Mouse (Mus musculus) hindbrain, embryonic 14.5 days (tissue): ENCODE measurements around the gene Mctp2. TPM values are rescaled to one million over a fixed set of nuclear protein-coding genes. Genes with fewer than 3 reads are reported as not detected.

ENCODE experiments used
- ATAC-seq: fragments of 200-750 bp; cut with Nextera tagmentation; 2 replicates; pipeline ENCODE4 v1.8.0; 2017; ENCODE audit warnings: moderate number of reproducible peaks, mild to moderate bottlenecking, moderate TSS enrichment, moderate library complexity; ENCODE audit not compliant: low FRiP score
- DNase-seq: peaks from one replicate; pipeline ENCODE4 v3.0.0-alpha.2; 2015; ENCODE audit warnings: low spot score
- H3K27ac ChIP-seq: fragments of 300-500 bp; sonication (generic); 2 replicates; pipeline ENCODE4 v1.5.1; 2014; ENCODE audit warnings: mild to moderate bottlenecking, moderate library complexity
- H3K27me3 ChIP-seq: fragments of 300-500 bp; sonication (generic); 2 replicates; pipeline ENCODE4 v1.6.1; 2014; ENCODE audit warnings: mild to moderate bottlenecking, low read length, mixed read lengths; ENCODE audit not compliant: control insufficient read depth, insufficient read depth
- H3K36me3 ChIP-seq: fragments of 300-500 bp; sonication (generic); replicated peaks from 2 replicates; pipeline ENCODE4 v1.6.1; 2014; ENCODE audit not compliant: control insufficient read depth, insufficient read depth
- H3K4me1 ChIP-seq: fragments of 300-500 bp; sonication (generic); replicated peaks from 2 replicates; pipeline ENCODE4 v1.6.1; 2014; ENCODE audit warnings: antibody characterized with exemption, low read length, mixed read lengths; ENCODE audit not compliant: control insufficient read depth, insufficient read depth
- H3K4me2 ChIP-seq: fragments of 300-500 bp; sonication (generic); replicated peaks from 2 replicates; pipeline ENCODE4 v1.6.1; 2014; ENCODE audit warnings: mild to moderate bottlenecking, moderate library complexity
- H3K4me3 ChIP-seq: fragments of 300-500 bp; sonication (generic); replicated peaks from 2 replicates; pipeline ENCODE4 v1.5.1; 2014; ENCODE audit warnings: mild to moderate bottlenecking, low read length
- H3K9ac ChIP-seq: fragments of 300-500 bp; sonication (generic); 2 replicates; pipeline ENCODE4 v1.6.1; 2014
- H3K9me3 ChIP-seq: fragments of 300-500 bp; sonication (generic); 2 replicates; pipeline ENCODE4 v1.6.1; 2016; ENCODE audit warnings: low read length; ENCODE audit not compliant: control insufficient read depth
- WGBS: fragments of 180-500 bp; shearing (Covaris S2); extraction: QIAGEN DNeasy Blood & Tissue Kit; methylation state at CpG from one replicate; pipeline ENCODE4 v1.1.7; 2014; 5-methylcytosine and 5-hydroxymethylcytosine counted together
- polyA plus RNA-seq: library from polyadenylated mRNA; unstranded; fragments of >200 nt; fragmentation: Nextera tagmentation; extraction: Ambion mirVana; gene quantifications from 2 replicates; pipeline ENCODE4 v1.2.1, GENCODE M21; 2014

Mctp2 gene
- polyA plus RNA-seq, 1 experiment from 2014 or later = 0.74 TPM

DNA sequence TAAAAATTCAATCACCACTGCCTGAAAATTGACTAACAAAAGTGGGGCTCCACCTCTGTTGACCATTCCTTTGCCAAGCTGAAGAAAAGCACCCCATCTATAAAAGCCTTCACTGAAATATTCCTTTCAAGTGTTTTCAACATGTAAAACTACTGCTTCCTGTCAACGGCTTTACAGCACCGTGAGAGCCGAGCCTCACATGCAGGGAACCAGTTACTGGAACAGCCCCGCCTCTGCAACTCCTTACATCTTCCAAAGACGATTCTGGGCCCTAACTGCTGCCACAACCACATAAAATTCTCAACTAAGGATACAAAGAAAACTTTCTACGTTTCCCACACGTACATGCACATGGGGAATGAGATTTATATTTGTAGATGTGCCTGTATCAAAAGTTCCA lies 88.4 kb downstream of the Mctp2 start:
- H3K4me3 ChIP-seq = no peak overlapping the region
- no peaks in the 10 kb centered on the region for H3K27me3 ChIP-seq
- no peak overlapping the region for H3K27ac ChIP-seq
- WGBS = 71% methylated on average over 7 of the region's 7 CpGs
- ATAC-seq = no peak
- no peak overlapping the region for H3K4me2 ChIP-seq
- H3K9ac ChIP-seq = no peak overlapping the region
- no peaks in the 10 kb centered on the region for H3K4me1 ChIP-seq
- H3K36me3 ChIP-seq = no peaks in the 10 kb centered on the region
- DNase-seq = no peak
- H3K9me3 ChIP-seq = no peaks in the 10 kb centered on the region

GRCm38 (mm10) chr7:72215563-72216215 lies 90.7 kb downstream of the Mctp2 start:
- DNase-seq (no peak), ATAC-seq (no peak)
- Histone ChIP-seq H3K4me2 (no peak overlapping the region), H3K9ac (no peak overlapping the region), H3K27ac (no peak overlapping the region), H3K27me3 (no peaks in the 10 kb centered on the region), H3K4me3 (no peak overlapping the region), H3K9me3 (no peaks in the 10 kb centered on the region), H3K4me1 (no peaks in the 10 kb centered on the region), H3K36me3 (no peaks in the 10 kb centered on the region)
- WGBS = 84% methylated on average over 5 of the region's 5 CpGs

DNA sequence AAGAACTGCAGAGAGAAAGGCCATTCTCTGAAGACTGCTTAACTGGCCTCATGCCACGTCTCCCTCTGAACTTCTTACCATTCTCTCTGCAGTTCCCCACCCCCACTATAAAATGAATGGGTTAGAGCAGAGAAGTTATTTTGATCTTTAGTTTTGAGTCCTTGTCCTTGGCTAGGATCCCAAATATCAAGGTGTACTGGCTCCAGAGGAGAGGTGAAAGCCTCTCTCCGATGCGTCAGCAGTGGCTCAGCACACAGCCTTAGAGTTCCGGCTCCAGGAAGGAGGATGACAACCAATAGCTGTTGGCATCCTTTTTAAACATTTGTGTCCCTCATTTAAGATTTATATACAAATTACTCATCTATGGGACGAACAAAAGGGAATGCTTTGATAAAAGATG lies 96.2 kb downstream of the Mctp2 start:
- H3K4me1 ChIP-seq = no peaks in the 10 kb centered on the region
- H3K36me3 ChIP-seq = no peaks in the 10 kb centered on the region
- no peaks in the 10 kb centered on the region for H3K27me3 ChIP-seq
- no peak overlapping the region for H3K9ac ChIP-seq
- H3K9me3 ChIP-seq = no peaks in the 10 kb centered on the region
- H3K4me3 ChIP-seq = no peak overlapping the region
- H3K27ac ChIP-seq = no peak overlapping the region
- WGBS = 85% methylated on average over 5 of the region's 5 CpGs
- ATAC-seq = no peak
- DNase-seq = no peak
- no peak overlapping the region for H3K4me2 ChIP-seq

- ATAC-seq (no peak), DNase-seq (no peak)
- Histone ChIP-seq H3K4me1 (no peaks in the 10 kb centered on the region), H3K36me3 (no peaks in the 10 kb centered on the region), H3K9ac (no peak overlapping the region), H3K9me3 (no peaks in the 10 kb centered on the region), H3K4me2 (no peak overlapping the region), H3K27me3 (no peaks in the 10 kb centered on the region), H3K27ac (no peak overlapping the region), H3K4me3 (no peak overlapping the region)
- 86% methylated on average over 5 of the region's 5 CpGs for WGBS
These were observed 97.1 kb downstream of the Mctp2 start for GRCm38 (mm10) chr7:72209296-72209695.

DNA sequence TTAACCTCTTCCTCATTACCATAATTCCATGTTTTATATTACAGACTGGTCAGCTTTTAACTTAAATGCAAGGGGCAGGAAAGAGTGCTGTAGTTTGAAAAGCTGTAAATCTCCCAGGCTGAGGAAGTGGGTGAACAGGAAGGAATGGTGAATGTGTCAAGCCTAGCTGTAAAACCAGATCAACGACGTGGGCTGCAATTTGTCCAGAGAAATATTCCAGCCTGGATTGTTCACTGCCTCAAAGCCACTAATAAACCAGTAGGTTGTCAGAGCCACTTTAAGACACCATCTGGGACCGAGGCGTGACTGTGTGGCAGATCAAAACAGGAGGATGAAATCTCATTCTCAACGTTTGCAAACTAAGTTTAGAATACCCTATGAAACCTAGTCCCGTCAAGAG lies 99.6 kb downstream of the Mctp2 start:
- ATAC-seq (no peak), DNase-seq (no peak)
- Histone ChIP-seq H3K9me3 (no peaks in the 10 kb centered on the region), H3K27ac (no peak overlapping the region), H3K4me3 (no peak overlapping the region), H3K36me3 (no peaks in the 10 kb centered on the region), H3K4me2 (no peak overlapping the region), H3K4me1 (no peaks in the 10 kb centered on the region; the same call in 1 of the 2 replicates), H3K9ac (no peak overlapping the region), H3K27me3 (no peaks in the 10 kb centered on the region)
- WGBS = 72% methylated on average over 6 of the region's 6 CpGs

DNA sequence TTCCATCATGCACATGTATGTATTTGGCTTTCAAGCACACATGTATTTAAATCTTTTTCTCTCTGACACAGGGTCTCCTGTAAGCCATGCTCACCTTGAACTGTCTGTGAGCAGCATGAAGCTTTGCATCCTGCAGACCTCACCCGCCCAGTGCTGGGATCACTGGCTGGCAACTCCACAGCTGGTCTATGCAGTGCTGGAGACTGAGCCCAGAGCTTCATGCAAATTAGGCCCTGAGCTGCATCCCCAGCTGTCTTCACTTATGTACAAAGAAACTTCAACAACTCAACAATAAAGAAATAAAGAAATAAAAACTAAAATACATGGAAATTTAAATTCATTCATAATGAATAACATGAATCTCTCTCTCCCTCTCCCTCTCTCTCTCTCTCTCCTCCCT lies 110.7 kb downstream of the Mctp2 start:
- H3K36me3 ChIP-seq = no peaks in the 10 kb centered on the region
- H3K27ac ChIP-seq = no peak overlapping the region
- H3K4me2 ChIP-seq = no peak overlapping the region
- no peaks in the 10 kb centered on the region for H3K27me3 ChIP-seq
- no peaks in the 10 kb centered on the region for H3K4me1 ChIP-seq
- H3K9me3 ChIP-seq = no peaks in the 10 kb centered on the region
- DNase-seq = no peak
- no peak for ATAC-seq
- WGBS = 61% methylated on average over 1 of the region's 1 CpGs
- no peak overlapping the region for H3K9ac ChIP-seq
- no peak overlapping the region for H3K4me3 ChIP-seq

DNA sequence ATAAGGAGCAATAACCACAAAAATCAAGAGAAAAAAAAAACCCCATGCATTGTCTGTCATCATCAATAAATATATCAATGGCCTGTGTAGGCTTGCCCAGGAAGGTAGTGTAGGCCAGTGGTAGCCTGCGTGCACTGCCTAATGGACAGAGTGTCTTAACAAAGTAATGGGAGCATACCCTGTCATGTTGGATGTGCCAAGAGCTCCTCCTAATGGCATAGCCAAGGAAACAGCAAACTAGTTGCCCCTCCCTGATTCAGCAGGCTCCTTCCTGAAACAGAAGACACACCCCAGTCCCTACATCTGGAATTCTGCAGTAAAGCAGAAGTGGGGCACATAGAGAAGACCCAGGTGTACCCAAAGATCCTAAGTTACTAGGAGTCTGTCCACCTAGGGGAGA lies 113.1 kb downstream of the Mctp2 start:
- Histone ChIP-seq H3K9ac (no peak overlapping the region), H3K27me3 (no peaks in the 10 kb centered on the region), H3K27ac (no peak overlapping the region), H3K4me1 (no peaks in the 10 kb centered on the region), H3K4me2 (no peak overlapping the region), H3K4me3 (no peak overlapping the region), H3K9me3 (no peaks in the 10 kb centered on the region), H3K36me3 (no peaks in the 10 kb centered on the region)
- no peak for ATAC-seq
- no peak for DNase-seq
- WGBS = 77% methylated on average over 1 of the region's 1 CpGs

DNA sequence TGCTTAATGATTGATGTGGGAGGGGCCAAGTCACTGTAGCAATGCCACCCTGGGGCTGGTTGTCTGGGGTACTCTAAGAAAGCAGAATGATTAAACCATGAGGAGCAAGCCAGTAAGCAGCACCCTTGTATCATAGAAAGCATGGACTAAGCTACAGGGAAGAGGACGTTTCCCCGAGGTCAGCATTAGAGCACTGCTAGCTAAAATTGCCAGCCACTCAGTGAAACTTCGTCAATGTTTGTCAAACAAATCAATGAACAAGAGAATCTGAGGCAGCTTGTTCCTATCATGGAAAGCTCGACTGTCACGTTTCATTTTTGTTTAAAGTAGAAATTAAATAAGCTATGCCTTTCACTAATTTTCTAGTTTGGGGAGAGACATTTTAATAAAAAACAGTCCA lies 124.8 kb downstream of the Mctp2 start:
- Histone ChIP-seq H3K4me3 (no peak overlapping the region), H3K27ac (no peak overlapping the region), H3K9me3 (no peaks in the 10 kb centered on the region), H3K4me2 (no peak overlapping the region), H3K27me3 (no peaks in the 10 kb centered on the region), H3K9ac (no peak overlapping the region), H3K4me1 (no peaks in the 10 kb centered on the region), H3K36me3 (no peaks in the 10 kb centered on the region)
- ATAC-seq = no peak
- no peak for DNase-seq
- WGBS = 84% methylated on average over 5 of the region's 5 CpGs

DNA sequence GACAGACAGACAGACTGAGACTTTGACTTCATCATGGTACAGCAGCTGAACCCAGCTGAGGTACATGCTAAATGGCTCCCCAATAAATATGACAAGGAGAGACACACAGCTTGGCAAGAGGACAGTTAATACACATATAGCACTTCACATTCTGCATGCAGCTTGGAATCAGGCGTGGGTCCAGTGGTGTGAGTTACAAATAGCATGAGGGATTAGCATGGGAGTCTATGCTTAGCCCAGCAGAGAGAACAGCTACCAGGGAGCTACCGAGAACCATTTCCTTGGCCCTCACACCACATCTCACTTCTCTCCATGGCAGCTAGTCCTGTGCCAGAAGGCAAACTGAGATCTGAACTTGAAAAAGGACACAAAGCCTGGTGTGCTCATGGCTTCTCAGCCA lies 137.1 kb downstream of the Mctp2 start:
- no peak overlapping the region for H3K4me2 ChIP-seq
- ATAC-seq = no peak
- 71% methylated on average over 2 of the region's 2 CpGs for WGBS

More for the DNA sequence above, 137.1 kb downstream of the Mctp2 start:
- H3K27ac ChIP-seq = no peak overlapping the region
- H3K9ac ChIP-seq = no peak overlapping the region
- no peaks in the 10 kb centered on the region for H3K9me3 ChIP-seq
- H3K4me1 ChIP-seq = no peaks in the 10 kb centered on the region
- H3K36me3 ChIP-seq = no peaks in the 10 kb centered on the region
- no peak for DNase-seq
- H3K4me3 ChIP-seq = no peak overlapping the region
- no peaks in the 10 kb centered on the region for H3K27me3 ChIP-seq
